Mouse (Mus musculus): ENCODE data around the gene Catsperg1.
"Not testable (repeated sequence)": the region's sequence is repeated elsewhere in the genome, so short reads cannot be mapped to it uniquely, and the experiment has no call there.

Catsperg1 gene

GRCm38 (mm10) chr7:29170066-29170754 is 43.6 kb downstream of the Catsperg1 start, which contains the start of the genes Ggn and Spred3:
TSS of gene Ggn (plus strand) at chr7:29170210.
TSS of gene Spred3 (minus strand) at chr7:29170411.
- peak; percentile 39 for DNase-seq (ENCODE audit: low spot score)

- DNase-seq (ENCODE audit: low spot score) = peak; percentile 33
Observed at GRCm38 (mm10) chr7:29169231-29170065, 44.4 kb downstream of the Catsperg1 start.

GRCm38 (mm10) chr7:29168791-29169230 is 45.0 kb downstream of the Catsperg1 start:
- no peak for DNase-seq (ENCODE audit: low spot score)

GRCm38 (mm10) chr7:29168121-29168695 is 45.6 kb downstream of the Catsperg1 start:
- no peak for DNase-seq (ENCODE audit: low spot score)

GRCm38 (mm10) chr7:29167656-29168055 is 46.2 kb downstream of the Catsperg1 start:
- DNase-seq (ENCODE audit: low spot score) = no peak

GRCm38 (mm10) chr7:29162750-29163525 is 50.9 kb downstream of the Catsperg1 start:
- no peak for DNase-seq (ENCODE audit: low spot score)

- no peak for DNase-seq (ENCODE audit: low spot score)
Observed at GRCm38 (mm10) chr7:29162294-29162693, 51.5 kb downstream of the Catsperg1 start.

- DNase-seq (ENCODE audit: low spot score) = no peak
Observed at GRCm38 (mm10) chr7:29158264-29158663, 55.6 kb downstream of the Catsperg1 start.

- peak; percentile 56 for DNase-seq (ENCODE audit: low spot score)
Observed at GRCm38 (mm10) chr7:29155838-29156782, 57.7 kb downstream of the Catsperg1 start, which contains the start of gene Fam98c. TSS of gene Fam98c (minus strand) at chr7:29156234.

GRCm38 (mm10) chr7:29155196-29155837 is 58.5 kb downstream of the Catsperg1 start:
- DNase-seq (ENCODE audit: low spot score) = peak; percentile 60

GRCm38 (mm10) chr7:29154018-29154720 is 59.7 kb downstream of the Catsperg1 start:
- DNase-seq (ENCODE audit: low spot score) = no peak

GRCm38 (mm10) chr7:29151486-29151885 is 62.3 kb downstream of the Catsperg1 start:
- DNase-seq (ENCODE audit: low spot score) = no peak

GRCm38 (mm10) chr7:29148771-29149170 is 65.1 kb downstream of the Catsperg1 start:
- no peak for DNase-seq (ENCODE audit: low spot score)

- no peak for DNase-seq (ENCODE audit: low spot score)
Observed at GRCm38 (mm10) chr7:29146625-29147367, 67.0 kb downstream of the Catsperg1 start.

GRCm38 (mm10) chr7:29144006-29144405 is 69.8 kb downstream of the Catsperg1 start:
- no peak for DNase-seq (ENCODE audit: low spot score)

- DNase-seq (ENCODE audit: low spot score) = no peak
Observed at GRCm38 (mm10) chr7:29141416-29141815, 72.4 kb downstream of the Catsperg1 start.

GRCm38 (mm10) chr7:29139237-29139636 is 74.6 kb downstream of the Catsperg1 start:
- not testable (repeated sequence) for DNase-seq (ENCODE audit: low spot score)

- DNase-seq (ENCODE audit: low spot score) = no peak
Observed at GRCm38 (mm10) chr7:29137429-29137828, 76.4 kb downstream of the Catsperg1 start.
